Mouse (Mus musculus): ENCODE results near the gene 4930522L14Rik. TPM values are rescaled to one million over a fixed set of nuclear protein-coding genes. Genes with fewer than 3 reads are reported as not detected.
"Not testable (repeated sequence)": the region's sequence is repeated elsewhere in the genome, so short reads cannot be mapped to it uniquely, and the experiment has no call there.

4930522L14Rik gene
- 7.5 and 7.7 TPM in 2 replicates for polyA plus RNA-seq (2014; fragmentation: Nextera tagmentation; extraction: Ambion mirVana)

- H3K27ac ChIP-seq (replicated peaks; ENCODE audit: low read depth, low read length); H3K36me3 ChIP-seq (ENCODE audit: control insufficient read depth, insufficient read depth, low read length); H3K4me1 ChIP-seq (ENCODE audit: control insufficient read depth, insufficient read depth, low read length); H3K27me3 ChIP-seq (replicated peaks; ENCODE audit: control insufficient read depth, insufficient read depth, low read length); H3K9me3 ChIP-seq (ENCODE audit: control insufficient read depth, low read length): not testable (repeated sequence)
- ATAC-seq (ENCODE audit: low read depth) (peak; percentile 97), DNase-seq (ENCODE audit: low spot score) (peak; percentile 51)
- Histone ChIP-seq H3K9ac (ENCODE audit: low read depth, low read length) (peak within 1 kb of the TSS; percentile 71), H3K4me2 (ENCODE audit: low read depth, low read length) (peak within 1 kb of the TSS; percentile 59), H3K4me3 (ENCODE audit: low read depth, low read length) (peak within 1 kb of the TSS; percentile 62)
- under 1% methylated on average over 23 of the region's 25 CpGs for WGBS
Measured at GRCm38 (mm10) chr5:109751391-109752071, at the start of gene 4930522L14Rik. TSS of gene 4930522L14Rik (minus strand) at chr5:109751886.

- not testable (repeated sequence) for H3K4me3 ChIP-seq (ENCODE audit: low read depth, low read length); H3K4me2 ChIP-seq (ENCODE audit: low read depth, low read length); ATAC-seq (ENCODE audit: low read depth); DNase-seq (ENCODE audit: low spot score); H3K4me1 ChIP-seq (ENCODE audit: control insufficient read depth, insufficient read depth, low read length); H3K9ac ChIP-seq (ENCODE audit: low read depth, low read length); H3K27ac ChIP-seq (replicated peaks; ENCODE audit: low read depth, low read length); H3K9me3 ChIP-seq (ENCODE audit: control insufficient read depth, low read length); H3K36me3 ChIP-seq (ENCODE audit: control insufficient read depth, insufficient read depth, low read length); H3K27me3 ChIP-seq (replicated peaks; ENCODE audit: control insufficient read depth, insufficient read depth, low read length)
Measured at GRCm38 (mm10) chr5:109801466-109801865, 49.8 kb upstream of the 4930522L14Rik start.

GRCm38 (mm10) chr5:109799948-109800347 lies 48.3 kb upstream of the 4930522L14Rik start:
- ATAC-seq (ENCODE audit: low read depth); H3K4me2 ChIP-seq (ENCODE audit: low read depth, low read length); H3K27ac ChIP-seq (replicated peaks; ENCODE audit: low read depth, low read length); H3K9ac ChIP-seq (ENCODE audit: low read depth, low read length); DNase-seq (ENCODE audit: low spot score); H3K36me3 ChIP-seq (ENCODE audit: control insufficient read depth, insufficient read depth, low read length); H3K9me3 ChIP-seq (ENCODE audit: control insufficient read depth, low read length); H3K4me3 ChIP-seq (ENCODE audit: low read depth, low read length); H3K4me1 ChIP-seq (ENCODE audit: control insufficient read depth, insufficient read depth, low read length); H3K27me3 ChIP-seq (replicated peaks; ENCODE audit: control insufficient read depth, insufficient read depth, low read length): not testable (repeated sequence)
- 58% methylated on average over 2 of the region's 2 CpGs for WGBS

GRCm38 (mm10) chr5:109797017-109797416 lies 45.3 kb upstream of the 4930522L14Rik start:
- H3K9ac ChIP-seq (ENCODE audit: low read depth, low read length): not testable (repeated sequence)

GRCm38 (mm10) chr5:109795967-109796652 lies 44.4 kb upstream of the 4930522L14Rik start:
- H3K27me3 ChIP-seq (replicated peaks; ENCODE audit: control insufficient read depth, insufficient read depth, low read length); H3K9me3 ChIP-seq (ENCODE audit: control insufficient read depth, low read length); H3K4me1 ChIP-seq (ENCODE audit: control insufficient read depth, insufficient read depth, low read length); H3K36me3 ChIP-seq (ENCODE audit: control insufficient read depth, insufficient read depth, low read length): not testable (repeated sequence)
- Histone ChIP-seq H3K4me2 (ENCODE audit: low read depth, low read length) (peak overlapping the region; percentile 62), H3K27ac (replicated peaks; ENCODE audit: low read depth, low read length) (0 out of 2 replicates have a peak overlapping the region, but pooled peaks have one; percentile 61), H3K9ac (ENCODE audit: low read depth, low read length) (peak overlapping the region; percentile 68), H3K4me3 (ENCODE audit: low read depth, low read length) (peak overlapping the region; percentile 59)
- ATAC-seq (ENCODE audit: low read depth): peak; percentile 95
- WGBS: 3% methylated on average over 23 of the region's 25 CpGs
- DNase-seq (ENCODE audit: low spot score): peak; percentile 78

More at GRCm38 (mm10) chr5:109797017-109797416, 45.3 kb upstream of the 4930522L14Rik start:
- H3K4me1 ChIP-seq (ENCODE audit: control insufficient read depth, insufficient read depth, low read length); ATAC-seq (ENCODE audit: low read depth); DNase-seq (ENCODE audit: low spot score); H3K9me3 ChIP-seq (ENCODE audit: control insufficient read depth, low read length); H3K27me3 ChIP-seq (replicated peaks; ENCODE audit: control insufficient read depth, insufficient read depth, low read length); H3K36me3 ChIP-seq (ENCODE audit: control insufficient read depth, insufficient read depth, low read length); H3K4me3 ChIP-seq (ENCODE audit: low read depth, low read length); H3K4me2 ChIP-seq (ENCODE audit: low read depth, low read length); H3K27ac ChIP-seq (replicated peaks; ENCODE audit: low read depth, low read length): not testable (repeated sequence)
- WGBS: 75% methylated on average over 3 of the region's 3 CpGs

- H3K9me3 ChIP-seq (ENCODE audit: control insufficient read depth, low read length); H3K4me1 ChIP-seq (ENCODE audit: control insufficient read depth, insufficient read depth, low read length); ATAC-seq (ENCODE audit: low read depth); H3K27me3 ChIP-seq (replicated peaks; ENCODE audit: control insufficient read depth, insufficient read depth, low read length); H3K36me3 ChIP-seq (ENCODE audit: control insufficient read depth, insufficient read depth, low read length); H3K9ac ChIP-seq (ENCODE audit: low read depth, low read length); H3K27ac ChIP-seq (replicated peaks; ENCODE audit: low read depth, low read length); DNase-seq (ENCODE audit: low spot score): not testable (repeated sequence)
- peak overlapping the region; percentile 59 for H3K4me2 ChIP-seq (ENCODE audit: low read depth, low read length)
- WGBS: 67% methylated on average over 4 of the region's 4 CpGs
- peak overlapping the region; percentile 62 for H3K4me3 ChIP-seq (ENCODE audit: low read depth, low read length)
Measured at GRCm38 (mm10) chr5:109752073-109752780, 541 bp upstream of the 4930522L14Rik start.

- not testable (repeated sequence) for H3K27ac ChIP-seq (replicated peaks; ENCODE audit: low read depth, low read length); H3K4me2 ChIP-seq (ENCODE audit: low read depth, low read length); H3K4me3 ChIP-seq (ENCODE audit: low read depth, low read length); H3K27me3 ChIP-seq (replicated peaks; ENCODE audit: control insufficient read depth, insufficient read depth, low read length); H3K36me3 ChIP-seq (ENCODE audit: control insufficient read depth, insufficient read depth, low read length); H3K4me1 ChIP-seq (ENCODE audit: control insufficient read depth, insufficient read depth, low read length); ATAC-seq (ENCODE audit: low read depth); DNase-seq (ENCODE audit: low spot score); H3K9ac ChIP-seq (ENCODE audit: low read depth, low read length)
- H3K9me3 ChIP-seq (ENCODE audit: control insufficient read depth, low read length): peaks cover 43% of the 10 kb centered on the region
- WGBS: 92% methylated on average over 1 of the region's 1 CpGs
Measured at GRCm38 (mm10) chr5:109745081-109745480, 6.6 kb downstream of the 4930522L14Rik start.

GRCm38 (mm10) chr5:109717341-109717740 lies 34.3 kb downstream of the 4930522L14Rik start:
- ATAC-seq (ENCODE audit: low read depth); H3K4me3 ChIP-seq (ENCODE audit: low read depth, low read length); DNase-seq (ENCODE audit: low spot score); H3K27me3 ChIP-seq (replicated peaks; ENCODE audit: control insufficient read depth, insufficient read depth, low read length); H3K9ac ChIP-seq (ENCODE audit: low read depth, low read length); H3K27ac ChIP-seq (replicated peaks; ENCODE audit: low read depth, low read length); H3K4me1 ChIP-seq (ENCODE audit: control insufficient read depth, insufficient read depth, low read length); H3K36me3 ChIP-seq (ENCODE audit: control insufficient read depth, insufficient read depth, low read length); H3K9me3 ChIP-seq (ENCODE audit: control insufficient read depth, low read length); H3K4me2 ChIP-seq (ENCODE audit: low read depth, low read length): not testable (repeated sequence)
- 75% methylated on average over 3 of the region's 3 CpGs for WGBS
